Mouse (Mus musculus) embryonic facial prominence, embryonic 14.5 days (tissue): ENCODE measurements around the gene Arhgap19. TPM values are rescaled to one million over a fixed set of nuclear protein-coding genes. Genes with fewer than 3 reads are reported as not detected.
A peak's percentile ranks its signal among the peaks of the same experiment; 100 is the strongest.

Experiments
- ATAC-seq: fragments of 200-750 bp; cut with Nextera tagmentation; 2 replicates; pipeline ENCODE4 v1.8.0; 2017; ENCODE audit warnings: low read depth, moderate number of reproducible peaks, moderate TSS enrichment
- DNase-seq: peaks from one replicate; pipeline ENCODE4 v3.0.0-alpha.2; 2015; ENCODE audit warnings: low spot score
- H3K27ac ChIP-seq: fragments of 300-500 bp; sonication (generic); replicated peaks from 2 replicates; pipeline ENCODE4 v1.5.1; 2014; ENCODE audit warnings: low read depth, mild to moderate bottlenecking, low read length, moderate library complexity
- H3K27me3 ChIP-seq: fragments of 300-500 bp; sonication (generic); replicated peaks from 2 replicates; pipeline ENCODE4 v1.6.1; 2014; ENCODE audit warnings: low read length; ENCODE audit not compliant: control insufficient read depth, insufficient read depth
- H3K36me3 ChIP-seq: fragments of 300-500 bp; sonication (generic); 2 replicates; pipeline ENCODE4 v1.6.1; 2014; ENCODE audit warnings: low read length, mixed read lengths; ENCODE audit not compliant: control insufficient read depth, insufficient read depth
- H3K4me1 ChIP-seq: fragments of 300-500 bp; sonication (generic); 2 replicates; pipeline ENCODE4 v1.6.1; 2014; ENCODE audit warnings: antibody characterized with exemption, low read length; ENCODE audit not compliant: control insufficient read depth, insufficient read depth
- H3K4me2 ChIP-seq: fragments of 300-500 bp; sonication (generic); 2 replicates; pipeline ENCODE4 v1.6.1; 2014; ENCODE audit warnings: low read depth, mild to moderate bottlenecking, low read length, moderate library complexity, mixed read lengths
- H3K4me3 ChIP-seq: fragments of 300-500 bp; sonication (generic); 2 replicates; pipeline ENCODE4 v1.5.1; 2014; ENCODE audit warnings: low read depth, mild to moderate bottlenecking, low read length
- H3K9ac ChIP-seq: fragments of 300-500 bp; sonication (generic); 2 replicates; pipeline ENCODE4 v1.6.1; 2014; ENCODE audit warnings: low read depth, mild to moderate bottlenecking, low read length, moderate library complexity, mixed read lengths
- H3K9me3 ChIP-seq: fragments of 300-500 bp; sonication (generic); 2 replicates; pipeline ENCODE4 v1.6.1; 2016; ENCODE audit warnings: low read length; ENCODE audit not compliant: control insufficient read depth
- WGBS: fragments of 180-500 bp; shearing (Covaris S2); extraction: QIAGEN DNeasy Blood & Tissue Kit; methylation state at CpG from one replicate; pipeline ENCODE4 v1.1.7; 2014; 5-methylcytosine and 5-hydroxymethylcytosine counted together
- polyA plus RNA-seq: library from polyadenylated mRNA; unstranded; fragments of >200 nt; fragmentation: Nextera tagmentation; extraction: Ambion mirVana; gene quantifications from 2 replicates; pipeline ENCODE4 v1.2.1, GENCODE M21; 2014

Arhgap19 gene
- polyA plus RNA-seq, 1 experiment from 2014 or later: 17.5 TPM

GRCm38 (mm10) chr19:41791384-41791783 lies 10.5 kb downstream of the Arhgap19 start:
- Histone ChIP-seq H3K9me3 (no peaks in the 10 kb centered on the region), H3K27ac (no peak overlapping the region), H3K4me1 (peaks cover 5% of the 10 kb centered on the region; the same call in 1 of the 2 replicates), H3K27me3 (no peaks in the 10 kb centered on the region), H3K36me3 (peaks cover 10% of the 10 kb centered on the region), H3K4me2 (no peak overlapping the region), H3K4me3 (no peak overlapping the region), H3K9ac (no peak overlapping the region)
- ATAC-seq: no peak
- 91% methylated on average over 2 of the region's 2 CpGs for WGBS
- DNase-seq: no peak

GRCm38 (mm10) chr19:41789110-41789961 lies 12.5 kb downstream of the Arhgap19 start:
- H3K4me1 ChIP-seq: no peaks in the 10 kb centered on the region
- H3K9ac ChIP-seq: no peak overlapping the region
- no peak overlapping the region for H3K4me2 ChIP-seq
- H3K36me3 ChIP-seq: peaks cover 27% of the 10 kb centered on the region
- H3K4me3 ChIP-seq: no peak overlapping the region
- DNase-seq (peak; percentile 77), ATAC-seq (peak; percentile 50)
- H3K27me3 ChIP-seq: no peaks in the 10 kb centered on the region
- H3K9me3 ChIP-seq: no peaks in the 10 kb centered on the region
- no peak overlapping the region for H3K27ac ChIP-seq
- WGBS: 67% methylated on average over 10 of the region's 10 CpGs

GRCm38 (mm10) chr19:41786896-41787295 lies 15.0 kb downstream of the Arhgap19 start:
- no peak for DNase-seq
- ATAC-seq: no peak
- H3K27ac ChIP-seq: no peak overlapping the region
- H3K4me1 ChIP-seq: no peaks in the 10 kb centered on the region
- no peaks in the 10 kb centered on the region for H3K27me3 ChIP-seq
- H3K36me3 ChIP-seq: peaks cover 45% of the 10 kb centered on the region
- no peak overlapping the region for H3K4me2 ChIP-seq
- H3K4me3 ChIP-seq: no peak overlapping the region
- 100% methylated on average over 1 of the region's 1 CpGs for WGBS
- no peaks in the 10 kb centered on the region for H3K9me3 ChIP-seq
- H3K9ac ChIP-seq: no peak overlapping the region

- DNase-seq: no peak
- Histone ChIP-seq H3K27me3 (no peaks in the 10 kb centered on the region), H3K36me3 (peaks cover 69% of the 10 kb centered on the region), H3K4me2 (no peak overlapping the region), H3K9ac (no peak overlapping the region), H3K4me3 (no peak overlapping the region), H3K9me3 (no peaks in the 10 kb centered on the region), H3K27ac (no peak overlapping the region), H3K4me1 (no peaks in the 10 kb centered on the region)
- WGBS: 91% methylated on average over 6 of the region's 6 CpGs
- no peak for ATAC-seq
Observed at GRCm38 (mm10) chr19:41777514-41777913, 24.3 kb downstream of the Arhgap19 start.

GRCm38 (mm10) chr19:41768711-41769110 lies 33.1 kb downstream of the Arhgap19 start:
- WGBS: 92% methylated on average over 7 of the region's 7 CpGs
- Histone ChIP-seq H3K36me3 (peaks cover 34% of the 10 kb centered on the region), H3K27ac (no peak overlapping the region), H3K9me3 (no peaks in the 10 kb centered on the region), H3K4me3 (no peak overlapping the region), H3K4me2 (no peak overlapping the region), H3K9ac (no peak overlapping the region), H3K27me3 (no peaks in the 10 kb centered on the region), H3K4me1 (no peaks in the 10 kb centered on the region)
- DNase-seq (no peak), ATAC-seq (no peak)

- peaks cover 18% of the 10 kb centered on the region for H3K36me3 ChIP-seq
- H3K9me3 ChIP-seq: no peaks in the 10 kb centered on the region
- H3K9ac ChIP-seq: no peak overlapping the region
- peak; percentile 85 for ATAC-seq
- H3K4me3 ChIP-seq: no peak overlapping the region
- DNase-seq: peak; percentile 53
- no peaks in the 10 kb centered on the region for H3K4me1 ChIP-seq
- H3K27me3 ChIP-seq: no peaks in the 10 kb centered on the region
- H3K4me2 ChIP-seq: no peak overlapping the region
- WGBS: 47% methylated on average over 5 of the region's 5 CpGs
- no peak overlapping the region for H3K27ac ChIP-seq
Observed at GRCm38 (mm10) chr19:41766628-41767027, 35.2 kb downstream of the Arhgap19 start.

GRCm38 (mm10) chr19:41763870-41764660 lies 37.8 kb downstream of the Arhgap19 start:
- Histone ChIP-seq H3K36me3 (peaks cover 3% of the 10 kb centered on the region; the same call in 1 of the 2 replicates), H3K4me3 (no peak overlapping the region), H3K4me1 (no peaks in the 10 kb centered on the region), H3K27me3 (no peaks in the 10 kb centered on the region), H3K4me2 (no peak overlapping the region), H3K27ac (no peak overlapping the region), H3K9ac (no peak overlapping the region), H3K9me3 (no peaks in the 10 kb centered on the region)
- WGBS: 30% methylated on average over 12 of the region's 12 CpGs
- ATAC-seq (peak; percentile 66), DNase-seq (peak; percentile 79)

GRCm38 (mm10) chr19:41761529-41761928 lies 40.3 kb downstream of the Arhgap19 start:
- ATAC-seq: no peak
- H3K27ac ChIP-seq: no peak overlapping the region
- H3K4me1 ChIP-seq: no peaks in the 10 kb centered on the region
- H3K9ac ChIP-seq: no peak overlapping the region
- H3K4me2 ChIP-seq: no peak overlapping the region
- WGBS: 32% methylated on average over 9 of the region's 9 CpGs
- DNase-seq: peak; percentile 54
- no peaks in the 10 kb centered on the region for H3K27me3 ChIP-seq
- no peaks in the 10 kb centered on the region for H3K36me3 ChIP-seq
- no peaks in the 10 kb centered on the region for H3K9me3 ChIP-seq
- H3K4me3 ChIP-seq: no peak overlapping the region
